Mouse (Mus musculus) bone marrow, adult 2 months (tissue): ENCODE measurements at regions not wholly inside any gene's neighbourhood (a gene's known extent, or its start where the extent isn't known, plus 50 kb on each side); places are given as distances from the start of the nearest gene placed in this dataset.

Source experiments
- H3K27ac ChIP-seq: fragments of 200-500 bp; 2 replicates; pipeline ENCODE4 v1.5.1; 2012; ENCODE audit warnings: low read depth, mild to moderate bottlenecking, control low read depth, inconsistent platforms, low read length; ENCODE audit not compliant: control insufficient read depth, poor library complexity, insufficient read depth
- H3K4me1 ChIP-seq: fragments of 200-500 bp; 2 replicates; pipeline ENCODE4 v1.6.1; 2011; ENCODE audit warnings: low read length; ENCODE audit not compliant: control insufficient read depth, insufficient read depth
- H3K4me3 ChIP-seq: fragments of 200-500 bp; replicated peaks from 2 replicates; pipeline ENCODE3; 2011; ENCODE audit warnings: mild to moderate bottlenecking, low read depth, low read length, control low read depth; ENCODE audit not compliant: control insufficient read depth
- CTCF ChIP-seq: fragments of 200-500 bp; IDR thresholded peaks from 2 replicates; pipeline ENCODE4 v1.5.1; 2011; ENCODE audit warnings: low read length, control low read depth; ENCODE audit not compliant: control insufficient read depth, insufficient read depth
- POLR2A ChIP-seq: fragments of 200-500 bp; IDR thresholded peaks from 2 replicates; pipeline ENCODE4 v1.6.1; 2011; ENCODE audit warnings: low read depth, mild to moderate bottlenecking, control low read depth, low read length, borderline replicate concordance; ENCODE audit not compliant: control insufficient read depth
- WGBS: fragments of 180-500 bp; shearing (Covaris S2); methylation state at CpG from one replicate; pipeline ENCODE4 v1.1.7; 2018; 5-methylcytosine and 5-hydroxymethylcytosine counted together

DNA sequence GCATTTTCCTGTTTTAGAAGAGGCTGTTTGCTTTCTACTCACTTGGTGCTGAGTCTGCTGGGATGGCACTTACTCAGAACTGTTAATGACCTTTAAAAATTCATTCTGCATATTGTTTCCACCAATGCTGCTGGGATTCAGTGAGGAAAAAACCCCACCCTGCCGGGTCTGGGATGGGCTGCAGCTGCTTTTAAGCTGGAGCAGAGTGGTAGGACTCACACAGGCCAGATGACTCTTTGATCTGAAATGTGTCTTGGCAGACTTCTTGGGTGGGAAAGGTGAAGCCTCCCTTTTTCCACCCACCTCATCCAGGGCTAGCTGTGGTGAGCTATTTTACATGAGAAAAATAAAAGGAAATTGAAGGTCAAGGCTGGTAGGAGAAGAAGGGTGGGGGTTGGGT lies 56.4 kb upstream of the Ddhd1 start:
- Histone ChIP-seq H3K4me3 (no peak overlapping the region), H3K27ac (no peak overlapping the region), H3K4me1 (no peaks in the 10 kb centered on the region)
- 37% methylated on average over 1 of the region's 1 CpGs for WGBS
- TF ChIP-seq POLR2A (no peak), CTCF (no peak)

- TF ChIP-seq POLR2A (no peak), CTCF (no peak)
- no peaks in the 10 kb centered on the region for H3K4me1 ChIP-seq
- no peak overlapping the region for H3K27ac ChIP-seq
- no peak overlapping the region for H3K4me3 ChIP-seq
Measured at GRCm38 (mm10) chr14:45714786-45715185, 56.8 kb upstream of the Ddhd1 start.

GRCm38 (mm10) chr14:45716100-45716499 lies 58.2 kb upstream of the Ddhd1 start:
- Histone ChIP-seq H3K4me1 (no peaks in the 10 kb centered on the region), H3K27ac (no peak overlapping the region), H3K4me3 (no peak overlapping the region)
- TF ChIP-seq CTCF (no peak), POLR2A (no peak)
- 77% methylated on average over 1 of the region's 1 CpGs for WGBS

GRCm38 (mm10) chr14:45722887-45723286 lies 64.9 kb upstream of the Ddhd1 start:
- 58% methylated on average over 6 of the region's 6 CpGs for WGBS
- TF ChIP-seq POLR2A (no peak), CTCF (no peak)
- Histone ChIP-seq H3K27ac (no peak overlapping the region), H3K4me1 (no peaks in the 10 kb centered on the region), H3K4me3 (no peak overlapping the region)

- Histone ChIP-seq H3K27ac (no peak overlapping the region), H3K4me1 (no peaks in the 10 kb centered on the region), H3K4me3 (no peak overlapping the region)
- TF ChIP-seq CTCF = no peak
- no peak for TF ChIP-seq POLR2A
- WGBS = 82% methylated on average over 2 of the region's 2 CpGs
Measured at GRCm38 (mm10) chr14:45724341-45724740, 66.4 kb upstream of the Ddhd1 start.

GRCm38 (mm10) chr14:45734530-45735410 lies 76.8 kb upstream of the Ddhd1 start:
- no peak for TF ChIP-seq POLR2A
- no peak for TF ChIP-seq CTCF
- Histone ChIP-seq H3K4me3 (no peak overlapping the region), H3K27ac (no peak overlapping the region), H3K4me1 (no peaks in the 10 kb centered on the region; the same call in 1 of the 2 replicates)
- whole genome bisulfite sequencing = 73% methylated on average over 10 of the region's 10 CpGs

- 15% methylated on average over 2 of the region's 2 CpGs for WGBS
- H3K27ac ChIP-seq = no peak overlapping the region
- TF ChIP-seq POLR2A (no peak), CTCF (no peak)
Measured at GRCm38 (mm10) chr14:45737966-45738365, 80.0 kb upstream of the Ddhd1 start.

DNA sequence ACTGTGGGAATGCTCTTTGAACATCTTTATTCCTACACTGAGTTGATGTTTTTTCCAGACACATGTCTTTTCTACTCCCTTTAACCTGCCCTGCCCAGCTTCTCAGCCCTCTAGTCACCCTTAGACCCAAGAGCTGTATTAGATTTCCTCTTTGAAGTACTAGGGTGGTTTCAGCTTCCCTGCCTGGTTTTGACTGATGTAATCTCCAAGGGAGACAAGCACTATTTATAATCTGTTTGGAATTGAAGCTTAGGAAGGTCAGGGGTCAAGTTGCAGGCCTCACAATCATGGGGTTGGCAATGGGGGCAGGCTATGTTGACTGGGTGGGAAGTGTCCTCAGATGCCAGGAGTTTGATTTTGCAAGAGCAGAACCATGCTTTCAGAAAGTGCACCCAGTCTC lies 81.7 kb upstream of the Ddhd1 start:
- Histone ChIP-seq H3K27ac (no peak overlapping the region), H3K4me3 (no peak overlapping the region), H3K4me1 (no peaks in the 10 kb centered on the region; the same call in 1 of the 2 replicates)
- TF ChIP-seq POLR2A = no peak
- no peak for TF ChIP-seq CTCF

More at GRCm38 (mm10) chr14:45737966-45738365, 80.0 kb upstream of the Ddhd1 start:
- no peak overlapping the region for H3K4me3 ChIP-seq
- no peaks in the 10 kb centered on the region; the same call in 1 of the 2 replicates for H3K4me1 ChIP-seq
